In genomic region chr3:134963461-134963860, GRCm38 (mm10) we compare ENCODE assay signal across 21 mouse cellular contexts.
A peak's percentile ranks its signal among the peaks of the same experiment; 100 is the strongest.
DNase-seq lines count a peak whose midpoint lies in the region; ATAC-seq and TF ChIP-seq lines count a peak whose summit lies in the region.
"Had no signal": no experiment of that assay in that cellular context is flagged by ENCODE, and none has a peak within 500 bp of the region (broad histone marks: within the 10 kb centered on the region; RNA-seq: fewer than 3 reads in every experiment).

No protein-coding gene starts in this region.

- no peak for TF ChIP-seq CTCF in brain, embryonic 14.5 days (IDR thresholded peaks at IDR 0.05; ENCODE audit: borderline replicate concordance, extremely low read depth, insufficient read depth, insufficient read length)

- no peak for ATAC-seq in embryonic facial prominence, embryonic 14.5 days (ENCODE audit: low read depth)
- ATAC-seq: forebrain, embryonic 13.5 days; intestine, postnatal 0 days; liver, postnatal 0 days had no signal

- no peak overlapping the region for H3K9ac ChIP-seq in embryonic facial prominence, embryonic 14.5 days (ENCODE audit: low read depth, low read length)
- H3K9ac ChIP-seq: forebrain, embryonic 13.5 days; kidney, embryonic 15.5 days; liver, postnatal 0 days; neural tube, embryonic 12.5 days had no signal

- H3K4me2 ChIP-seq in embryonic facial prominence, embryonic 14.5 days (ENCODE audit: low read depth, low read length), result no peak overlapping the region
- H3K4me2 ChIP-seq: forebrain, embryonic 13.5 days; kidney, embryonic 15.5 days; midbrain, embryonic 11.5 days; neural tube, embryonic 12.5 days had no signal

- H3K36me3 ChIP-seq in embryonic facial prominence, embryonic 14.5 days (ENCODE audit: control insufficient read depth, insufficient read depth, low read length), result no peaks in the 10 kb centered on the region
- no peaks in the 10 kb centered on the region for H3K36me3 ChIP-seq in embryonic facial prominence, embryonic 10.5 days (replicated peaks)
- H3K36me3 ChIP-seq: heart, embryonic 10.5 days; kidney, embryonic 15.5 days; neural tube, embryonic 12.5 days had no signal

- no peak for TF ChIP-seq POLR2A in brain, embryonic 14.5 days (IDR thresholded peaks at IDR 0.05; ENCODE audit: borderline replicate concordance, extremely low read depth, insufficient read depth, insufficient read length, poor library complexity, severe bottlenecking)

- H3K4me1 ChIP-seq in embryonic facial prominence, embryonic 14.5 days (ENCODE audit: control insufficient read depth, insufficient read depth, low read length), result no peaks in the 10 kb centered on the region
- no peaks in the 10 kb centered on the region for H3K4me1 ChIP-seq in embryonic facial prominence, embryonic 10.5 days
- H3K4me1 ChIP-seq: forebrain, embryonic 13.5 days; heart, embryonic 10.5 days; kidney, embryonic 15.5 days; neural tube, embryonic 12.5 days had no signal

- no peaks in the 10 kb centered on the region for H3K9me3 ChIP-seq in embryonic facial prominence, embryonic 14.5 days (ENCODE audit: control insufficient read depth, low read length)
- no peaks in the 10 kb centered on the region for H3K9me3 ChIP-seq in embryonic facial prominence, embryonic 10.5 days
- H3K9me3 ChIP-seq: forebrain, embryonic 13.5 days; heart, embryonic 10.5 days; kidney, embryonic 15.5 days; neural tube, embryonic 12.5 days had no signal

- WGBS in embryonic facial prominence, embryonic 14.5 days, result 51% methylated on average over 6 of the region's 6 CpGs
- WGBS in embryonic facial prominence, embryonic 10.5 days, result 82% methylated on average over 6 of the region's 6 CpGs

- intact Hi-C loops in left cerebral cortex, postnatal 4 days (cut with DNase I), result no loop called here

- H3K27ac ChIP-seq in embryonic facial prominence, embryonic 14.5 days (replicated peaks; ENCODE audit: low read depth, low read length), result no peak overlapping the region
- H3K27ac ChIP-seq in embryonic facial prominence, embryonic 10.5 days (replicated peaks), result no peak overlapping the region
- H3K27ac ChIP-seq: forebrain, embryonic 13.5 days; heart, embryonic 10.5 days; kidney, embryonic 15.5 days; neural tube, embryonic 12.5 days had no signal

- no peak overlapping the region for H3K4me3 ChIP-seq in embryonic facial prominence, embryonic 14.5 days (ENCODE audit: low read depth, low read length)
- no peak overlapping the region for H3K4me3 ChIP-seq in embryonic facial prominence, embryonic 10.5 days
- H3K4me3 ChIP-seq: forebrain, embryonic 13.5 days; heart, embryonic 10.5 days; kidney, embryonic 15.5 days; neural tube, embryonic 12.5 days had no signal

- no peaks in the 10 kb centered on the region for H3K27me3 ChIP-seq in embryonic facial prominence, embryonic 14.5 days (replicated peaks; ENCODE audit: control insufficient read depth, insufficient read depth, low read length)
- H3K27me3 ChIP-seq in embryonic facial prominence, embryonic 10.5 days (replicated peaks; ENCODE audit: low read depth, poor library complexity, severe bottlenecking), result no peaks in the 10 kb centered on the region
- H3K27me3 ChIP-seq: forebrain, embryonic 13.5 days; kidney, embryonic 15.5 days; neural tube, embryonic 12.5 days had no signal

- peak; percentile 74 for DNase-seq in embryonic facial prominence, embryonic 14.5 days (ENCODE audit: low spot score)
- no peak for DNase-seq in embryonic facial prominence, embryonic 10.5 days (ENCODE audit: low spot score)
- peak; percentile 30 for DNase-seq in left cerebral cortex, postnatal 4 days
- no peak for DNase-seq in left cerebral cortex, adult 9 months (ENCODE audit: low spot score in 2 of 2)
- DNase-seq in retina, postnatal 1 day, result peak; percentile 34
- DNase-seq in retina, embryonic 14.5 days (ENCODE audit: low spot score), result no peak
- DNase-seq in brain, embryonic 14.5 days (ENCODE audit: low read depth), result peak; percentile 69
- DNase-seq: adrenal gland, postnatal 14 days; B cell, adult 2 months; gastrocnemius, postnatal 10 days; heart, postnatal 4 days; liver, postnatal 0 days; lung, postnatal 10 days; thymus, adult 18-20 months; thymus, postnatal 4 days had no signal

Comparison
In these comparisons a context has a peak if more than half of its experiments do, and no peak if none do; other contexts are left out.
1. DNase-seq: peak in embryonic facial prominence, embryonic 14.5 days (single experiment), left cerebral cortex, postnatal 4 days (single experiment), retina, postnatal 1 day (single experiment) and brain, embryonic 14.5 days (single experiment); none in embryonic facial prominence, embryonic 10.5 days (single experiment), left cerebral cortex, adult 9 months (0 of 2) and retina, embryonic 14.5 days (single experiment).